12 mouse cellular contexts compared by ENCODE assay signal in genomic region chr12:64972063-64972462, GRCm38 (mm10). TPM values are rescaled to one million over a fixed set of nuclear protein-coding genes. Genes with fewer than 3 reads are reported as not detected.
A peak's percentile ranks its signal among the peaks of the same experiment; 100 is the strongest.
DNase-seq lines count a peak whose midpoint lies in the region; ATAC-seq and TF ChIP-seq lines count a peak whose summit lies in the region.
"Had no signal": no experiment of that assay in that cellular context is flagged by ENCODE, and none has a peak within 500 bp of the region (broad histone marks: within the 10 kb centered on the region; RNA-seq: fewer than 3 reads in every experiment).

No protein-coding gene starts in this region.

- no peaks in the 10 kb centered on the region for H3K27me3 ChIP-seq in heart, embryonic 13.5 days (replicated peaks)
- no peaks in the 10 kb centered on the region for H3K27me3 ChIP-seq in lung, embryonic 14.5 days (ENCODE audit: insufficient read depth, low read length)
- H3K27me3 ChIP-seq in forebrain, embryonic 16.5 days (replicated peaks; ENCODE audit: control insufficient read depth, insufficient read depth, low read length), result no peaks in the 10 kb centered on the region
- no peaks in the 10 kb centered on the region for H3K27me3 ChIP-seq in midbrain, postnatal 0 days (ENCODE audit: insufficient read depth, low read length)
- no peaks in the 10 kb centered on the region for H3K27me3 ChIP-seq in embryonic facial prominence, embryonic 10.5 days (replicated peaks; ENCODE audit: low read depth, poor library complexity, severe bottlenecking)
- H3K27me3 ChIP-seq: embryonic facial prominence, embryonic 12.5 days; limb, embryonic 12.5 days had no signal

- peak overlapping the region; percentile 12 for H3K4me2 ChIP-seq in heart, embryonic 13.5 days
- 0 out of 2 replicates have a peak overlapping the region, but pooled peaks have one; percentile 7 for H3K4me2 ChIP-seq in lung, embryonic 14.5 days
- H3K4me2 ChIP-seq in forebrain, embryonic 16.5 days (ENCODE audit: low read length), result peak overlapping the region; percentile 28; the same call in 1 of the 2 replicates
- H3K4me2 ChIP-seq in midbrain, postnatal 0 days (ENCODE audit: low read depth, low read length, poor library complexity, severe bottlenecking), result peak overlapping the region; percentile 15; the same call in 1 of the 2 replicates

- no peak for ATAC-seq in heart, embryonic 13.5 days (ENCODE audit: extremely low read depth, insufficient number of reproducible peaks, low FRiP score, low TSS enrichment)
- no peak for ATAC-seq in lung, embryonic 14.5 days (ENCODE audit: insufficient read depth)
- no peak for ATAC-seq in forebrain, embryonic 16.5 days
- no peak for ATAC-seq in midbrain, postnatal 0 days (ENCODE audit: low FRiP score)

- 59% methylated on average over 6 of the region's 6 CpGs for WGBS in heart, embryonic 13.5 days
- WGBS in lung, embryonic 14.5 days, result 67% methylated on average over 6 of the region's 6 CpGs
- 73% methylated on average over 6 of the region's 6 CpGs for WGBS in forebrain, embryonic 16.5 days
- 77% methylated on average over 6 of the region's 6 CpGs for WGBS in midbrain, postnatal 0 days
- 87% methylated on average over 6 of the region's 6 CpGs for WGBS in embryonic facial prominence, embryonic 10.5 days

- H3K4me3 ChIP-seq in heart, embryonic 13.5 days, result peak overlapping the region; percentile 3; the same call in 1 of the 2 replicates
- no peak overlapping the region for H3K4me3 ChIP-seq in lung, embryonic 14.5 days (ENCODE audit: low read depth, low read length)
- no peak overlapping the region for H3K4me3 ChIP-seq in forebrain, embryonic 16.5 days (replicated peaks; ENCODE audit: low read length)
- no peak overlapping the region for H3K4me3 ChIP-seq in midbrain, postnatal 0 days (ENCODE audit: low read depth, low read length)
- H3K4me3 ChIP-seq in embryonic facial prominence, embryonic 10.5 days, result no peak overlapping the region
- H3K4me3 ChIP-seq: embryonic facial prominence, embryonic 12.5 days; limb, embryonic 12.5 days had no signal

- no peak for DNase-seq in heart, postnatal 14 days
- DNase-seq in lung, embryonic 14.5 days, result no peak
- no peak for DNase-seq in lung, adult 18-20 months
- DNase-seq in midbrain, postnatal 0 days (ENCODE audit: low spot score), result no peak
- DNase-seq in gastrocnemius, postnatal 10 days, result no peak
- DNase-seq in embryonic facial prominence, embryonic 10.5 days (ENCODE audit: low spot score), result no peak
- DNase-seq: cerebellum, postnatal 10 days; lung, postnatal 14 days had no signal

- no peaks in the 10 kb centered on the region for H3K9me3 ChIP-seq in heart, embryonic 13.5 days
- no peaks in the 10 kb centered on the region for H3K9me3 ChIP-seq in lung, embryonic 14.5 days (ENCODE audit: low read depth, low read length)
- no peaks in the 10 kb centered on the region for H3K9me3 ChIP-seq in forebrain, embryonic 16.5 days (ENCODE audit: control insufficient read depth, low read length)
- no peaks in the 10 kb centered on the region for H3K9me3 ChIP-seq in midbrain, postnatal 0 days (ENCODE audit: low read length)
- H3K9me3 ChIP-seq in embryonic facial prominence, embryonic 10.5 days, result no peaks in the 10 kb centered on the region
- H3K9me3 ChIP-seq: embryonic facial prominence, embryonic 12.5 days; limb, embryonic 12.5 days had no signal

- intact Hi-C loops in heart, postnatal 14 days (cut with DNase I), result no loop called here

- H3K36me3 ChIP-seq in heart, embryonic 13.5 days, result peaks cover 19% of the 10 kb centered on the region; the same call in 1 of the 2 replicates
- H3K36me3 ChIP-seq in lung, embryonic 14.5 days (ENCODE audit: insufficient read depth), result peaks cover 6% of the 10 kb centered on the region
- H3K36me3 ChIP-seq in forebrain, embryonic 16.5 days (ENCODE audit: control insufficient read depth, insufficient read depth), result no peaks in the 10 kb centered on the region
- H3K36me3 ChIP-seq in midbrain, postnatal 0 days (ENCODE audit: insufficient read depth, low read length), result no peaks in the 10 kb centered on the region
- H3K36me3 ChIP-seq in embryonic facial prominence, embryonic 10.5 days (replicated peaks), result peaks cover 29% of the 10 kb centered on the region

- H3K27ac ChIP-seq in heart, embryonic 13.5 days (replicated peaks), result no peak overlapping the region; the same call in 1 of the 2 replicates
- no peak overlapping the region for H3K27ac ChIP-seq in lung, embryonic 14.5 days (ENCODE audit: low read depth)
- no peak overlapping the region for H3K27ac ChIP-seq in forebrain, embryonic 16.5 days (ENCODE audit: low read length)
- no peak overlapping the region for H3K27ac ChIP-seq in midbrain, postnatal 0 days (ENCODE audit: low read depth, low read length)
- no peak overlapping the region for H3K27ac ChIP-seq in embryonic facial prominence, embryonic 10.5 days (replicated peaks)
- H3K27ac ChIP-seq: embryonic facial prominence, embryonic 12.5 days; limb, embryonic 12.5 days had no signal

- TF ChIP-seq CTCF in lung, embryonic 14.5 days (IDR thresholded peaks at IDR 0.05; ENCODE audit: low read depth), result no peak
- TF ChIP-seq CTCF in midbrain, postnatal 0 days (IDR thresholded peaks at IDR 0.05), result no peak

- no peak overlapping the region for H3K9ac ChIP-seq in heart, embryonic 13.5 days
- no peak overlapping the region for H3K9ac ChIP-seq in lung, embryonic 14.5 days
- H3K9ac ChIP-seq in forebrain, embryonic 16.5 days (replicated peaks; ENCODE audit: low read depth, low read length), result no peak overlapping the region
- H3K9ac ChIP-seq in midbrain, postnatal 0 days (replicated peaks; ENCODE audit: low read length, poor library complexity, severe bottlenecking), result no peak overlapping the region
- H3K9ac ChIP-seq: embryonic facial prominence, embryonic 12.5 days; limb, embryonic 12.5 days had no signal

- peaks cover 44% of the 10 kb centered on the region for H3K4me1 ChIP-seq in heart, embryonic 13.5 days
- peaks cover 11% of the 10 kb centered on the region; the same call in 1 of the 2 replicates for H3K4me1 ChIP-seq in lung, embryonic 14.5 days (ENCODE audit: insufficient read depth)
- H3K4me1 ChIP-seq in forebrain, embryonic 16.5 days (replicated peaks; ENCODE audit: control insufficient read depth, insufficient read depth, low read length), result peaks cover 38% of the 10 kb centered on the region
- peaks cover 20% of the 10 kb centered on the region for H3K4me1 ChIP-seq in midbrain, postnatal 0 days (ENCODE audit: insufficient read depth, low read length)
- H3K4me1 ChIP-seq in embryonic facial prominence, embryonic 10.5 days, result peaks cover 33% of the 10 kb centered on the region

RNA-seq across cellular contexts. Expression of gene Togaram1, which starts 6.5 kb away (rescaled TPM):
- 15.3 and 17.2 TPM in 2 replicates for polyA plus RNA-seq in heart, embryonic 13.5 days (2015; fragmentation: Nextera tagmentation; extraction: Ambion mirVana)
- 10 to 100 TPM; 16.1 to 19.2 TPM for total RNA-seq in heart, postnatal 14 days (2021)
- 30.7 and 32.2 TPM in 2 replicates for polyA plus RNA-seq in lung, embryonic 14.5 days (2014; fragmentation: Nextera tagmentation; extraction: Ambion mirVana)
- polyA plus RNA-seq in forebrain, embryonic 16.5 days (2015; fragmentation: Nextera tagmentation; extraction: Ambion mirVana), result 26.0 and 28.3 TPM in 2 replicates
- total RNA-seq in midbrain, postnatal 0 days (2014; rRNA removed), result 27.1 and 34.1 TPM in 2 replicates
- polyA plus RNA-seq in midbrain, postnatal 0 days (2015; fragmentation: Nextera tagmentation; extraction: Ambion mirVana), result 14.6 and 16.1 TPM in 2 replicates
- 10 to 100 TPM; 10.8 to 12.8 TPM for total RNA-seq in gastrocnemius, postnatal 10 days (2021)
- polyA plus RNA-seq in embryonic facial prominence, embryonic 10.5 days (2016; fragmentation: Nextera tagmentation; extraction: Ambion mirVana), result 29.4 and 31.5 TPM in 2 replicates

RNA-seq across cellular contexts. Expression of gene Klhl28, which starts 6.7 kb away (rescaled TPM):
- 8.7 and 10.1 TPM in 2 replicates for polyA plus RNA-seq in heart, embryonic 13.5 days (2015; fragmentation: Nextera tagmentation; extraction: Ambion mirVana)
- 10 to 100 TPM; 14.9 to 15.9 TPM for total RNA-seq in heart, postnatal 14 days (2021)
- 13.1 and 15.1 TPM in 2 replicates for polyA plus RNA-seq in lung, embryonic 14.5 days (2014; fragmentation: Nextera tagmentation; extraction: Ambion mirVana)
- 27.7 and 35.9 TPM in 2 replicates for polyA plus RNA-seq in forebrain, embryonic 16.5 days (2015; fragmentation: Nextera tagmentation; extraction: Ambion mirVana)
- 21.3 and 25.4 TPM in 2 replicates for total RNA-seq in midbrain, postnatal 0 days (2014; rRNA removed)
- 22.6 and 23.4 TPM in 2 replicates for polyA plus RNA-seq in midbrain, postnatal 0 days (2015; fragmentation: Nextera tagmentation; extraction: Ambion mirVana)
- total RNA-seq in gastrocnemius, postnatal 10 days (2021), result 10 to 100 TPM; 10.5 to 10.8 TPM
- 9.0 and 10.2 TPM in 2 replicates for polyA plus RNA-seq in embryonic facial prominence, embryonic 10.5 days (2016; fragmentation: Nextera tagmentation; extraction: Ambion mirVana)

RNA-seq across cellular contexts. Expression of gene Gm527, which starts 54.4 kb away (rescaled TPM):
- polyA plus RNA-seq in heart, embryonic 13.5 days (2015; fragmentation: Nextera tagmentation; extraction: Ambion mirVana), result 2.3 and 2.5 TPM in 2 replicates
- total RNA-seq in heart, postnatal 14 days (2021), result 1 to 10 TPM; 3.3 to 4.3 TPM
- 1.3 and 1.8 TPM in 2 replicates for polyA plus RNA-seq in lung, embryonic 14.5 days (2014; fragmentation: Nextera tagmentation; extraction: Ambion mirVana)
- polyA plus RNA-seq in forebrain, embryonic 16.5 days (2015; fragmentation: Nextera tagmentation; extraction: Ambion mirVana), result 2.5 and 3.0 TPM in 2 replicates
- 16.2 and 17.7 TPM in 2 replicates for total RNA-seq in midbrain, postnatal 0 days (2014; rRNA removed)
- polyA plus RNA-seq in midbrain, postnatal 0 days (2015; fragmentation: Nextera tagmentation; extraction: Ambion mirVana), result 2.0 and 2.4 TPM in 2 replicates
- total RNA-seq in gastrocnemius, postnatal 10 days (2021), result 1 to 10 TPM; 5.0 to 6.1 TPM
- 0.99 and 1.2 TPM in 2 replicates for polyA plus RNA-seq in embryonic facial prominence, embryonic 10.5 days (2016; fragmentation: Nextera tagmentation; extraction: Ambion mirVana)
